Mouse (Mus musculus): ENCODE measurements around the gene Spaca4. TPM values are rescaled to one million over a fixed set of nuclear protein-coding genes. Genes with fewer than 3 reads are reported as not detected.

The Spaca4 gene
- polyA plus RNA-seq, 1 experiment = not detected

DNA sequence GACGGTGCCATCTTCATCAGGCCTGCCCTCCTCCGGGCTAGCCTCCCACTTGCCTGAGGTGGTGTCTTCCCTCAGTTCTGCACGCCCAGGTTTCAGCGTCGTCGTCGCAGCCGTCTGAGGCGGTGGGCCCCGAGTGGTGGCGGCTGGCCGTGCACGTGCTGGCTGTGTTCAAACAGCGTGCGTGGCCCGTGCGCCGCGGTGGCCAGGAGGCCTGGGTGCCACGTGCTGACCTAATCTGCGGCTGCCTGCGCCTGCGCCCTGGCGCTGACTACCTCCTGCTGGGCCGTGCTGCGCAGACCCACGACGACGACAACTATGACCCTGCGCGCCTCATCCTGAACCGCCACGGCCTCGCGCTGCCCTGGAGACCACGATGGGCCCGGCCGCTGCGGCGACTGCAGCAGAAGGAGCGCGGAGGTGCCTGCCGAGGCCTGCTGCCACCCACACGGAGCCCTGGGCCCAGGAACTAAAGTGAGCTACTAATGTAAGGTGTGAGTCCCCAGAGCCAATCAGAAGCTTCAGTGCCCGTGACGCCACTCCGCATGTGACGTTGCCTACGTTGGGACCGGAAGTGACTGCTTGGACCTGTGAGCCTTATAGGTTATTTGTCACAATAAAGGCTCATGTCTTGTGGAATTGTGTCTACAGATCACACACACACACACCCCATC lies 31.6 kb downstream of the Spaca4 start, which contains the start of gene Sec1:
TSS of gene Sec1 (minus strand) at position 482 of the 671 bp plus-strand sequence.
- no peaks in the 10 kb centered on the region for H3K36me3 ChIP-seq (ENCODE audit: control insufficient read depth, insufficient read depth, low read length)
- H3K27me3 ChIP-seq (ENCODE audit: control insufficient read depth, insufficient read depth, low read length) = no peaks in the 10 kb centered on the region
- no peak for TF ChIP-seq POLR2A (IDR thresholded peaks at IDR 0.05; ENCODE audit: low read depth, low read length)
- TF ChIP-seq CTCF (IDR thresholded peaks at IDR 0.05; ENCODE audit: extremely low read depth, insufficient read depth, insufficient read length, insufficient replicate concordance) = no peak
- H3K4me1 ChIP-seq (ENCODE audit: control insufficient read depth, insufficient read depth, insufficient read length) = no peaks in the 10 kb centered on the region
- no peak within 1 kb of the TSS for H3K4me3 ChIP-seq (ENCODE audit: extremely low read depth, insufficient read depth, insufficient read length)
- H3K27ac ChIP-seq (ENCODE audit: insufficient read depth, low read length) = 0 out of 2 replicates have a peak within 1 kb of the TSS, but pooled peaks have one; percentile 28
- 95% methylated on average over 50 of the region's 50 CpGs for WGBS
- DNase-seq (ENCODE audit: low read depth in 1 of 2, low spot score in 2 of 2) = no peak

DNA sequence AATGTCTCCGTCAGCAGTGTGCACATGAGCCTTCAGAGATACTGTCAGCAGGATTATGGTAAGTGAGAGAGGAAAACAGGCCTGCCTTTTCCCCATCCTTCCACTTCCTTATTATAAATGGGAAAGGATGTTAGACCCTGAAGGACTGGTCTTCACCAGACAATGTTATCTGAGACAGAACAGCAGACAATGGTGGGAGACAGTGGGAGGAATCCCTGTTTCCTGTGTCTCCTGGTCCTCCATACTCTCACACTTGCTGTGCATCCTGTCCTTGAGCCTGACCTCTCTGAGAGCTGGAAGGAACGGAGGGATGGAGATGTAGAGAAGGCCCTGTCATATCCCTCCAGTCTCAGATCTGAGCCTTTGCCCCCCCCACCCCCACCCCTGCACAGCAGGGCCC lies 33.2 kb downstream of the Spaca4 start:
- Histone ChIP-seq H3K27ac (ENCODE audit: insufficient read depth, low read length) (no peak overlapping the region), H3K27me3 (ENCODE audit: control insufficient read depth, insufficient read depth, low read length) (no peaks in the 10 kb centered on the region), H3K4me3 (ENCODE audit: extremely low read depth, insufficient read depth, insufficient read length) (no peak overlapping the region), H3K36me3 (ENCODE audit: control insufficient read depth, insufficient read depth, low read length) (no peaks in the 10 kb centered on the region), H3K4me1 (ENCODE audit: control insufficient read depth, insufficient read depth, insufficient read length) (no peaks in the 10 kb centered on the region)
- DNase-seq (ENCODE audit: low read depth in 1 of 2, low spot score in 2 of 2) = no peak
- 80% methylated on average over 2 of the region's 2 CpGs for WGBS
- TF ChIP-seq POLR2A (IDR thresholded peaks at IDR 0.05; ENCODE audit: low read depth, low read length) = no peak
- TF ChIP-seq CTCF (IDR thresholded peaks at IDR 0.05; ENCODE audit: extremely low read depth, insufficient read depth, insufficient read length, insufficient replicate concordance) = no peak

DNA sequence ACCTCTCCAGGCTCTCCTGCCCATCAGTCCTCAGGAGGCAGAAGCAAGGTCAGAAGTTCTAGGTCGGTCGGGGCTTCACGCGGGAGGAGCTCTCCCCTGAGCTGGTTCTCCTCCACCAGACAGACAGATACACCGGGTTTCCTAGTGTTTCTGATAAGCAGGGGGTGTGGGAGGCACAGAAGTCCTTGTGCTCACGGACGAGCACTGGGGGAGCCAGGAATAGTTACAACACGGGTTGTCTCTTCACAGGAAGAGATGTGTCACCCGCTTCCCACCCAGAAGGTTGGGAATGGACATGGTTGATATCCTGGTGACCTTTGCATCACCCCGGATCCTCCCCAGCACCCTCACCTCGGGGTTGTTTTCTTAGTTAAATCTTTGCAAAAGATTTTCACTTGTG lies 35.8 kb downstream of the Spaca4 start:
- H3K4me1 ChIP-seq (ENCODE audit: control insufficient read depth, insufficient read depth, insufficient read length) = peaks cover 4% of the 10 kb centered on the region; the same call in 1 of the 2 replicates
- TF ChIP-seq POLR2A (IDR thresholded peaks at IDR 0.05; ENCODE audit: low read depth, low read length) (no peak), CTCF (IDR thresholded peaks at IDR 0.05; ENCODE audit: extremely low read depth, insufficient read depth, insufficient read length, insufficient replicate concordance) (no peak)
- no peak overlapping the region for H3K27ac ChIP-seq (ENCODE audit: insufficient read depth, low read length)
- H3K36me3 ChIP-seq (ENCODE audit: control insufficient read depth, insufficient read depth, low read length) = no peaks in the 10 kb centered on the region
- H3K27me3 ChIP-seq (ENCODE audit: control insufficient read depth, insufficient read depth, low read length) = no peaks in the 10 kb centered on the region
- H3K4me3 ChIP-seq (ENCODE audit: extremely low read depth, insufficient read depth, insufficient read length) = no peak overlapping the region
- WGBS = 81% methylated on average over 11 of the region's 11 CpGs
- no peak for DNase-seq (ENCODE audit: low read depth in 1 of 2, low spot score in 2 of 2)

GRCm38 (mm10) chr7:45689099-45689498 lies 36.5 kb downstream of the Spaca4 start:
- no peak for DNase-seq (ENCODE audit: low read depth in 1 of 2, low spot score in 2 of 2)
- Histone ChIP-seq H3K36me3 (ENCODE audit: control insufficient read depth, insufficient read depth, low read length) (no peaks in the 10 kb centered on the region), H3K27me3 (ENCODE audit: control insufficient read depth, insufficient read depth, low read length) (no peaks in the 10 kb centered on the region), H3K27ac (ENCODE audit: insufficient read depth, low read length) (no peak overlapping the region), H3K4me3 (ENCODE audit: extremely low read depth, insufficient read depth, insufficient read length) (no peak overlapping the region), H3K4me1 (ENCODE audit: control insufficient read depth, insufficient read depth, insufficient read length) (peaks cover 4% of the 10 kb centered on the region; the same call in 1 of the 2 replicates)
- WGBS = 43% methylated on average over 6 of the region's 6 CpGs
- TF ChIP-seq CTCF (IDR thresholded peaks at IDR 0.05; ENCODE audit: extremely low read depth, insufficient read depth, insufficient read length, insufficient replicate concordance) (no peak), POLR2A (IDR thresholded peaks at IDR 0.05; ENCODE audit: low read depth, low read length) (no peak)

GRCm38 (mm10) chr7:45686841-45687240 lies 38.8 kb downstream of the Spaca4 start:
- H3K36me3 ChIP-seq (ENCODE audit: control insufficient read depth, insufficient read depth, low read length) = no peaks in the 10 kb centered on the region
- H3K27me3 ChIP-seq (ENCODE audit: control insufficient read depth, insufficient read depth, low read length) = no peaks in the 10 kb centered on the region
- TF ChIP-seq POLR2A (IDR thresholded peaks at IDR 0.05; ENCODE audit: low read depth, low read length) (no peak), CTCF (IDR thresholded peaks at IDR 0.05; ENCODE audit: extremely low read depth, insufficient read depth, insufficient read length, insufficient replicate concordance) (no peak)
- DNase-seq (ENCODE audit: low read depth in 1 of 2, low spot score in 2 of 2) = no peak
- WGBS = 66% methylated on average over 3 of the region's 3 CpGs
- H3K4me3 ChIP-seq (ENCODE audit: extremely low read depth, insufficient read depth, insufficient read length) = no peak overlapping the region
- peaks cover 11% of the 10 kb centered on the region for H3K4me1 ChIP-seq (ENCODE audit: control insufficient read depth, insufficient read depth, insufficient read length)
- no peak overlapping the region for H3K27ac ChIP-seq (ENCODE audit: insufficient read depth, low read length)

DNA sequence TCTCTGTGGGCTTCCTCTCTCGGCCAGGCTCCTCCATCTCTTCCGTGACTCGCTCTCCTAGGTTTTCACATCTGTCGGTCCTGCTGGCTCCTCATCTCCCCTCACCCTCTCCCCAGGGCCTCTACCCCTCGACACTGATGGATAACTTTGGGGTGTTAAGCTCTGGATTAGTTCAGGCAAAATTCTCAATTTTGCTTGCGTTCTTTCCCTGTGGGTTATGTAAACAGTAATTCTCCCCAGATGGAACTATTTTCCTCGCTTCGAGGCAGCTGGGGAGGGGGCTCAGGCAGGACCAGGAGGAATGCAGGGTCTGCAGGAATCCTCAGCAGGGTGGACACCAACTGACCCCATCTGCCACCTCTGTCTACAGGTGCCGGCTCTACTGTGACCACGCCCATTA lies 39.8 kb downstream of the Spaca4 start:
- no peak for TF ChIP-seq POLR2A (IDR thresholded peaks at IDR 0.05; ENCODE audit: low read depth, low read length)
- TF ChIP-seq CTCF (IDR thresholded peaks at IDR 0.05; ENCODE audit: extremely low read depth, insufficient read depth, insufficient read length, insufficient replicate concordance) = no peak
- Histone ChIP-seq H3K27ac (ENCODE audit: insufficient read depth, low read length) (no peak overlapping the region), H3K36me3 (ENCODE audit: control insufficient read depth, insufficient read depth, low read length) (no peaks in the 10 kb centered on the region), H3K4me1 (ENCODE audit: control insufficient read depth, insufficient read depth, insufficient read length) (peaks cover 18% of the 10 kb centered on the region), H3K27me3 (ENCODE audit: control insufficient read depth, insufficient read depth, low read length) (no peaks in the 10 kb centered on the region), H3K4me3 (ENCODE audit: extremely low read depth, insufficient read depth, insufficient read length) (no peak overlapping the region)
- no peak for DNase-seq (ENCODE audit: low read depth in 1 of 2, low spot score in 2 of 2)
- WGBS = 85% methylated on average over 10 of the region's 10 CpGs

- 73% methylated on average over 7 of the region's 7 CpGs for WGBS
- DNase-seq (ENCODE audit: low read depth in 1 of 2, low spot score in 2 of 2) = no peak
- TF ChIP-seq POLR2A (IDR thresholded peaks at IDR 0.05; ENCODE audit: low read depth, low read length) (no peak), CTCF (IDR thresholded peaks at IDR 0.05; ENCODE audit: extremely low read depth, insufficient read depth, insufficient read length, insufficient replicate concordance) (no peak)
- H3K36me3 ChIP-seq (ENCODE audit: control insufficient read depth, insufficient read depth, low read length) = no peaks in the 10 kb centered on the region
- peaks cover 29% of the 10 kb centered on the region for H3K4me1 ChIP-seq (ENCODE audit: control insufficient read depth, insufficient read depth, insufficient read length)
- no peaks in the 10 kb centered on the region for H3K27me3 ChIP-seq (ENCODE audit: control insufficient read depth, insufficient read depth, low read length)
- no peak within 1 kb of the TSS for H3K4me3 ChIP-seq (ENCODE audit: extremely low read depth, insufficient read depth, insufficient read length)
- H3K27ac ChIP-seq (ENCODE audit: insufficient read depth, low read length) = no peak within 1 kb of the TSS
These were observed 42.1 kb downstream of the Spaca4 start, which contains the start of gene Ntn5 for GRCm38 (mm10) chr7:45683396-45684050. Gene Ntn5, plus strand, starts transcription at chr7:45684022.
